Comparison of ENCODE assay signal across 8 mouse cellular contexts in the genomic region with DNA sequence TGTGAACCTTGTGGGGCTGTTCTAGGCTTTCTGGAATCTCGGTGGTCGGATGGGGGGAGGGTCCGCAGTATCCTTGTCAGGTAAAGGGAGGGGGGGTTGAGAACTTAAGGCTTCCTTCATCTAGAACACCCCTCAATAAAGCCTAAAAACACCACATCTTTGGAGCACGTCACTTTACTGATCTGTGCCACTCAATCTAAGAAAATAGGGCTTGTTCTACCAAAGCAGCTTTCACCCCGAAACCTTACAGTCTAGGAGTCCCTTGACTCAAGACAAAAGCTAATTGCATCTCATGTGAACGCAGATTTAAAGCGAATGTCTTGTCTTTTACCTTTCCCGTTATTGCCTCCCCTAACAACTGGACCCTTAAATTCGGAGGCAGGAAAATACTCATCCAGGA. TPM values are rescaled to one million over a fixed set of nuclear protein-coding genes. Genes with fewer than 3 reads are reported as not detected.
DNase-seq lines count a peak whose midpoint lies in the region; ATAC-seq and TF ChIP-seq lines count a peak whose summit lies in the region.
"Had no signal": no experiment of that assay in that cellular context is flagged by ENCODE, and none has a peak within 500 bp of the region (broad histone marks: within the 10 kb centered on the region; RNA-seq: fewer than 3 reads in every experiment).

No protein-coding gene starts in this region.

- 6% methylated on average over 9 of the region's 9 CpGs for WGBS in forebrain, postnatal 0 days

- no peak for TF ChIP-seq EP300 in ES-Bruce4 (IDR thresholded peaks at IDR 0.05; ENCODE audit: insufficient read depth, low read depth, low read length)

- no peak for TF ChIP-seq POLR2A in ES-Bruce4 (IDR thresholded peaks at IDR 0.05; ENCODE audit: insufficient read depth, low read length)

- intact Hi-C loops in left cerebral cortex, postnatal 14 days (cut with DNase I) = no loop called here

- H3K9me3 ChIP-seq in E14TG2a.4 (ENCODE audit: low read length) (no peaks in the 10 kb centered on the region), ES-Bruce4 (replicated peaks; ENCODE audit: control insufficient read depth, insufficient read depth, low read length, poor library complexity, severe bottlenecking) (no peaks in the 10 kb centered on the region)
- H3K9me3 ChIP-seq in forebrain, postnatal 0 days (ENCODE audit: low read length) = no peaks in the 10 kb centered on the region

- H3K4me3 ChIP-seq in E14TG2a.4 (replicated peaks; ENCODE audit: low read length) (peak overlapping the region; percentile 83), ES-Bruce4 (ENCODE audit: low read depth, low read length) (peak overlapping the region; percentile 72; the same call in 1 of the 2 replicates)
- H3K4me3 ChIP-seq in forebrain, postnatal 0 days (ENCODE audit: low read depth, low read length) = peak overlapping the region; percentile 43

- H3K27me3 ChIP-seq in E14TG2a.4 (ENCODE audit: insufficient read depth, low read length) (peaks cover 73% of the 10 kb centered on the region), ES-Bruce4 (ENCODE audit: control insufficient read depth, insufficient read depth, low read length, poor library complexity, severe bottlenecking) (0 out of 2 replicates have a peak, but pooled peaks cover 2% of the 10 kb centered on the region)
- peaks cover 77% of the 10 kb centered on the region for H3K27me3 ChIP-seq in forebrain, postnatal 0 days (ENCODE audit: insufficient read depth, low read length)

- TF ChIP-seq CTCF in E14TG2a.4 (conservative IDR thresholded peaks at IDR 0.05; ENCODE audit: low read length) (no peak), ES-Bruce4 (IDR thresholded peaks at IDR 0.05; ENCODE audit: low read depth, low read length) (no peak)
- TF ChIP-seq CTCF in forebrain, postnatal 0 days (IDR thresholded peaks at IDR 0.05; ENCODE audit: low read depth) = no peak

- peak overlapping the region; percentile 92 for H3K4me2 ChIP-seq in forebrain, postnatal 0 days (ENCODE audit: low read depth)

- no peak overlapping the region for H3K27ac ChIP-seq in ES-Bruce4 (ENCODE audit: insufficient read depth, low read length)
- H3K27ac ChIP-seq in forebrain, postnatal 0 days (ENCODE audit: low read depth, low read length) = no peak overlapping the region

- DNase-seq in forebrain, postnatal 0 days = peak; percentile 31
- DNase-seq in mesoderm, embryonic 11.5 days (ENCODE audit: low read depth, low spot score) = peak; percentile 13
- DNase-seq in adrenal gland, postnatal 14 days = no peak
- no peak for DNase-seq in left cerebral cortex, postnatal 14 days (ENCODE audit: low spot score in 2 of 2)
- DNase-seq: cerebellum, adult 9-11 months had no signal

- no peak for ATAC-seq in forebrain, postnatal 0 days
- ATAC-seq in granulocyte monocyte progenitor cell, adult 5-6 weeks (replicated peaks; ENCODE audit: poor library complexity, severe bottlenecking) = no peak

- H3K36me3 ChIP-seq in E14TG2a.4 (ENCODE audit: insufficient read depth, low read length) (no peaks in the 10 kb centered on the region), ES-Bruce4 (ENCODE audit: control insufficient read depth, insufficient read depth, low read length, poor library complexity, severe bottlenecking) (no peaks in the 10 kb centered on the region)
- H3K36me3 ChIP-seq in forebrain, postnatal 0 days (ENCODE audit: insufficient read depth) = no peaks in the 10 kb centered on the region

- H3K4me1 ChIP-seq in E14TG2a.4 (replicated peaks; ENCODE audit: low read depth, low read length) (peaks cover 48% of the 10 kb centered on the region), ES-Bruce4 (ENCODE audit: control insufficient read depth, insufficient read depth, low read length) (peaks cover 4% of the 10 kb centered on the region)
- peaks cover 13% of the 10 kb centered on the region for H3K4me1 ChIP-seq in forebrain, postnatal 0 days (ENCODE audit: insufficient read depth)

- H3K9ac ChIP-seq in ES-Bruce4 (ENCODE audit: low read depth, poor library complexity, severe bottlenecking) = peak overlapping the region; percentile 57
- no peak overlapping the region for H3K9ac ChIP-seq in forebrain, postnatal 0 days

RNA-seq across cellular contexts. Expression of gene Ovol2, which starts 0.5 kb away (rescaled TPM):
- polyA plus RNA-seq in ES-Bruce4 (2011; ENCODE audit: insufficient read depth, insufficient read length, low read depth, missing spikeins) = 10.6 and 11.1 TPM in 2 replicates
- total RNA-seq in forebrain, postnatal 0 days (2014; rRNA removed) = 0.23 TPM in 1 of 2 replicates, not detected in the other
- polyA plus RNA-seq in forebrain, postnatal 0 days (2015; fragmentation: Nextera tagmentation; extraction: Ambion mirVana) = 0.18 and 0.23 TPM in 2 replicates
- not detected in 2 replicates for total RNA-seq in adrenal gland, postnatal 14 days (2021)
- total RNA-seq in granulocyte monocyte progenitor cell, adult 5-6 weeks (2014; fragmentation: Nextera tagmentation) = not detected in 2 replicates
- not detected in 2 replicates for total RNA-seq in granulocyte monocyte progenitor cell, adult 5-6 weeks (2017)
- 1 to 10 TPM; 5.3 to 6.7 TPM for total RNA-seq in left cerebral cortex, postnatal 14 days (2021)

RNA-seq across cellular contexts. Expression of gene Kat14, which starts 36.3 kb away (rescaled TPM):
- polyA plus RNA-seq in ES-Bruce4 (2011; ENCODE audit: insufficient read depth, insufficient read length, low read depth, missing spikeins) = 40.4 and 42.9 TPM in 2 replicates
- 17.0 and 28.6 TPM in 2 replicates for total RNA-seq in forebrain, postnatal 0 days (2014; rRNA removed)
- 15.4 and 20.4 TPM in 2 replicates for polyA plus RNA-seq in forebrain, postnatal 0 days (2015; fragmentation: Nextera tagmentation; extraction: Ambion mirVana)
- total RNA-seq in adrenal gland, postnatal 14 days (2021) = 25.3 and 28.0 TPM in 2 replicates
- total RNA-seq in granulocyte monocyte progenitor cell, adult 5-6 weeks (2014; fragmentation: Nextera tagmentation) = 62.8 and 84.3 TPM in 2 replicates
- 37.3 and 37.9 TPM in 2 replicates for total RNA-seq in granulocyte monocyte progenitor cell, adult 5-6 weeks (2017)
- total RNA-seq in left cerebral cortex, postnatal 14 days (2021) = 10 to 100 TPM; 32.0 to 33.7 TPM

RNA-seq across cellular contexts. Expression of gene Pet117, which starts 36.3 kb away (rescaled TPM):
- 8.6 and 9.1 TPM in 2 replicates for polyA plus RNA-seq in ES-Bruce4 (2011; ENCODE audit: insufficient read depth, insufficient read length, low read depth, missing spikeins)
- not detected in 2 replicates for total RNA-seq in forebrain, postnatal 0 days (2014; rRNA removed)
- 0.84 and 2.3 TPM in 2 replicates for polyA plus RNA-seq in forebrain, postnatal 0 days (2015; fragmentation: Nextera tagmentation; extraction: Ambion mirVana)
- 8.0 and 10.4 TPM in 2 replicates for total RNA-seq in adrenal gland, postnatal 14 days (2021)
- total RNA-seq in granulocyte monocyte progenitor cell, adult 5-6 weeks (2014; fragmentation: Nextera tagmentation) = not detected in 2 replicates
- total RNA-seq in granulocyte monocyte progenitor cell, adult 5-6 weeks (2017) = not detected in 2 replicates
- total RNA-seq in left cerebral cortex, postnatal 14 days (2021) = 1 to 10 TPM; 4.7 to 9.4 TPM

Comparison
In these comparisons a context has a peak if more than half of its experiments do, and no peak if none do; other contexts are left out.
1. DNase-seq: peak in forebrain, postnatal 0 days (single experiment) and mesoderm, embryonic 11.5 days (single experiment); none in adrenal gland, postnatal 14 days (single experiment) and left cerebral cortex, postnatal 14 days (0 of 2).
2. Peak in every context shown above with its lines, with median percentiles within 50 percentile points of each other: H3K4me3 ChIP-seq.